Mouse (Mus musculus) liver, embryonic 12.5 days (tissue): ENCODE data around the gene S1pr4. TPM values are rescaled to one million over a fixed set of nuclear protein-coding genes. Genes with fewer than 3 reads are reported as not detected.
A peak's percentile ranks its signal among the peaks of the same experiment; 100 is the strongest.

ENCODE experiments used
- ATAC-seq: fragments of 200-750 bp; cut with Nextera tagmentation; 2 replicates; pipeline ENCODE4 v1.8.0; 2017; ENCODE audit warnings: moderate number of reproducible peaks, mild to moderate bottlenecking, moderate library complexity
- H3K27ac ChIP-seq: fragments of 300-500 bp; sonication (generic); 2 replicates; pipeline ENCODE4 v1.5.1; 2016; ENCODE audit warnings: mild to moderate bottlenecking
- H3K27me3 ChIP-seq: fragments of 300-500 bp; sonication (generic); replicated peaks from 2 replicates; pipeline ENCODE4 v1.6.1; 2016; ENCODE audit warnings: mild to moderate bottlenecking, moderate library complexity
- H3K36me3 ChIP-seq: fragments of 300-500 bp; sonication (generic); 2 replicates; pipeline ENCODE4 v1.6.1; 2016; ENCODE audit warnings: mild to moderate bottlenecking, moderate library complexity
- H3K4me1 ChIP-seq: fragments of 300-500 bp; sonication (generic); 2 replicates; pipeline ENCODE4 v1.6.1; 2016
- H3K4me2 ChIP-seq: fragments of 300-500 bp; sonication (generic); 2 replicates; pipeline ENCODE4 v1.6.1; 2016; ENCODE audit warnings: mild to moderate bottlenecking, moderate library complexity
- H3K4me3 ChIP-seq: fragments of 300-500 bp; sonication (generic); 2 replicates; pipeline ENCODE4 v1.5.1; 2016; ENCODE audit warnings: mild to moderate bottlenecking, moderate library complexity
- H3K9ac ChIP-seq: fragments of 300-500 bp; sonication (generic); 2 replicates; pipeline ENCODE4 v1.6.1; 2016; ENCODE audit warnings: mild to moderate bottlenecking, moderate library complexity
- H3K9me3 ChIP-seq: fragments of 300-500 bp; sonication (generic); replicated peaks from 2 replicates; pipeline ENCODE4 v1.6.1; 2016; ENCODE audit warnings: mild to moderate bottlenecking, moderate library complexity
- WGBS: fragments of 180-500 bp; shearing (Covaris S2); methylation state at CpG from one replicate; pipeline ENCODE4 v1.1.7; 2016; ENCODE audit not compliant: insufficient replicate concordance; 5-methylcytosine and 5-hydroxymethylcytosine counted together
- microRNA-seq: library from miRNA; unstranded; fragments of <30 nt; microRNA quantifications from one replicate; pipeline ENCODE4, GENCODE M21; 2017
- polyA plus RNA-seq: library from polyadenylated mRNA; unstranded; fragments of >200 nt; fragmentation: Nextera tagmentation; extraction: Ambion mirVana; gene quantifications from 2 replicates; pipeline ENCODE4 v1.2.1, GENCODE M21; 2016

The S1pr4 gene
- polyA plus RNA-seq, 1 experiment from 2014 or later = 3.1 TPM

DNA sequence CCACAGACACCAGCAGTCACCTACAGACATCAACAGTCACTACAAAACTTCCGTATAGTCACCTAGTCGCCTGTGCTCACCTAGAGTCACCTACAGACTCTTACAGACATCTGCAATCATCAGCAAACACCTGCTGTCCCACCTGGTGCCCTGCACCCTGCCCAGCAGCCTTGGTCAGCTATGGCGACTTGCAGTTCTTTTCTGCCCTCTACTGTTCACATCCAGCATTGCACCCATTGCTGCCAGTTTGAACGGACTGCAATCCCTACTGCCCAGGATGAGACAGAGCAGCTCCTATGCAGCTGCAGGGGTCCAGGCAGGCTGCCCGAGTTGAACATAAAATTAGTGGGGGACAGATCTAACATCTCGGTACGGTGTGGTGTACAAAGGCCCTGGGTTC lies 49.8 kb downstream of the S1pr4 start:
- no peak overlapping the region for H3K4me3 ChIP-seq
- 3% methylated on average over 7 of the region's 7 CpGs for whole genome bisulfite sequencing
- peaks cover 55% of the 10 kb centered on the region for H3K27me3 ChIP-seq
- H3K9me3 ChIP-seq = no peaks in the 10 kb centered on the region
- H3K4me1 ChIP-seq = no peaks in the 10 kb centered on the region
- H3K4me2 ChIP-seq = no peak overlapping the region
- no peaks in the 10 kb centered on the region for H3K36me3 ChIP-seq
- no peak overlapping the region for H3K27ac ChIP-seq
- H3K9ac ChIP-seq = no peak overlapping the region
- 0 out of 2 replicates have a peak, but pooled peaks have one; percentile 13 for ATAC-seq

Small RNA genes within 50 kb of the gene (microRNA-seq; reads per million reads assigned to microRNA genes)
- gene Gm25595 = not detected

Other genes with a start within 250 kb of the S1pr4 start
- 2.0 and 2.2 TPM in 2 replicates for gene Matk, start 247.2 kb downstream of the S1pr4 start, polyA plus RNA-seq
- 152 and 156 TPM in 2 replicates for gene Mrpl54, start 233.2 kb downstream of the S1pr4 start, polyA plus RNA-seq
- 27.3 and 30.4 TPM in 2 replicates for gene Apba3, start 233.2 kb downstream of the S1pr4 start, polyA plus RNA-seq
- 1.1 and 1.3 TPM in 2 replicates for gene Tjp3, start 208.6 kb downstream of the S1pr4 start, polyA plus RNA-seq
- 27.8 and 29.0 TPM in 2 replicates for gene Pip5k1c, start 207.2 kb downstream of the S1pr4 start, polyA plus RNA-seq
- 52.9 and 55.1 TPM in 2 replicates for gene Cactin, start 179.0 kb downstream of the S1pr4 start, polyA plus RNA-seq
- gene Tbxa2r, start 171.4 kb downstream of the S1pr4 start, polyA plus RNA-seq = 6.7 and 7.0 TPM in 2 replicates
- 0.04 TPM in 1 of 2 replicates, not detected in the other for gene Gipc3, start 156.9 kb downstream of the S1pr4 start, polyA plus RNA-seq
- gene Hmg20b, start 149.7 kb downstream of the S1pr4 start, polyA plus RNA-seq = 39.9 and 47.1 TPM in 2 replicates
- gene Mfsd12, start 142.6 kb downstream of the S1pr4 start, polyA plus RNA-seq = 20.8 and 21.0 TPM in 2 replicates
- 1.4 TPM in 2 replicates for gene 4930404N11Rik, start 134.3 kb downstream of the S1pr4 start, polyA plus RNA-seq
- gene Fzr1, start 121.6 kb downstream of the S1pr4 start, polyA plus RNA-seq = 93.8 and 100 TPM in 2 replicates
- gene Dohh, start 115.7 kb downstream of the S1pr4 start, polyA plus RNA-seq = 70.0 and 74.5 TPM in 2 replicates
- 0.68 and 1.2 TPM in 2 replicates for gene Gm48551, start 115.7 kb downstream of the S1pr4 start, polyA plus RNA-seq
- 0.71 and 0.98 TPM in 2 replicates for gene Gm48552, start 111.1 kb downstream of the S1pr4 start, polyA plus RNA-seq
- 1.8 TPM in 2 replicates for gene Smim24, start 107.1 kb downstream of the S1pr4 start, polyA plus RNA-seq
- 10.1 and 10.2 TPM in 2 replicates for gene Nfic, start 44.5 kb downstream of the S1pr4 start, polyA plus RNA-seq
- gene Celf5, start 17.4 kb downstream of the S1pr4 start, polyA plus RNA-seq = 0.05 and 0.06 TPM in 2 replicates
- gene Ncln, start 3.7 kb downstream of the S1pr4 start, polyA plus RNA-seq = 59.9 and 62.7 TPM in 2 replicates
- gene Gna15, start 24.1 kb upstream of the S1pr4 start, polyA plus RNA-seq = 7.0 and 7.3 TPM in 2 replicates
- 27.7 and 28.3 TPM in 2 replicates for gene Gna11, start 45.1 kb upstream of the S1pr4 start, polyA plus RNA-seq
- 263 and 270 TPM in 2 replicates for gene Aes, start 59.4 kb upstream of the S1pr4 start, polyA plus RNA-seq
- gene Tle2, start 74.4 kb upstream of the S1pr4 start, polyA plus RNA-seq = 4.8 and 5.1 TPM in 2 replicates
- 8.1 and 12.1 TPM in 2 replicates for gene Tle6, start 100.9 kb upstream of the S1pr4 start, polyA plus RNA-seq
- gene BC025920, start 106.1 kb upstream of the S1pr4 start, polyA plus RNA-seq = 0.46 and 0.78 TPM in 2 replicates
- 12.7 and 14.7 TPM in 2 replicates for gene Sirt6, start 127.7 kb upstream of the S1pr4 start, polyA plus RNA-seq
- 3.8 and 4.5 TPM in 2 replicates for gene Ankrd24, start 128.4 kb upstream of the S1pr4 start, polyA plus RNA-seq
- 2.3 and 2.5 TPM in 2 replicates for gene Gm10778, start 148.9 kb upstream of the S1pr4 start, polyA plus RNA-seq
- gene Zfp433, start 204.7 kb upstream of the S1pr4 start, polyA plus RNA-seq = 4.4 and 6.4 TPM in 2 replicates